Mouse (Mus musculus): ENCODE measurements around the gene D930020B18Rik. TPM values are rescaled to one million over a fixed set of nuclear protein-coding genes. Genes with fewer than 3 reads are reported as not detected.

The D930020B18Rik gene
- total and polyA plus RNA-seq, 3 experiments: 0.61 to 0.65 TPM; not detected in 1

DNA sequence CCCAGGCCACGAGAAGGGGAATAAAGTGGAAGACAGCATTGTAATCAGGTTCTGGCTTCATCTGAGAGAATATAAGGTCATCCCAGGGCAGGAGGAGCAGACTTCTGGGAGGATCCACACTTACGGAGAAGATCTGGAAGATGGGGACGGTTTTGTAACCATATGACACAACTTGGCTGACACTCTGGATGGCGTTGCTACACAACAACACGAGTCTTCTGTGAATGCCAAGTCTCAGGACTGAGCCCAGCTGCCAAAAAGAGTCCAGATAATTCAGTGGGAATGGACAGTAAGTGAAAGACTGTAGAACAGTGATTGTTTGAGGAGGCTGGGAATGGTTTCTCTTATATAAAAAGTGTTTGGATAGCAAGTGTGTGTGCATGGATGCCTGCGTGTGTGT is 62.2 kb downstream of the D930020B18Rik start:
- no peak overlapping the region for H3K4me3 ChIP-seq (ENCODE audit: control insufficient read depth in 1 of 2, insufficient read depth in 1 of 2, low read depth in 2 of 2, low read length in 2 of 2)
- H3K79me2 ChIP-seq (ENCODE audit: control insufficient read depth, insufficient read depth, low read length, poor library complexity): no peaks in the 10 kb centered on the region
- no peaks in the 10 kb centered on the region for H3K9me3 ChIP-seq (replicated peaks; ENCODE audit: insufficient read depth, low read length)
- TF ChIP-seq POLR2AphosphoS5 (IDR thresholded peaks at IDR 0.05; ENCODE audit: borderline replicate concordance, low read depth, low read length) (no peak), POLR2A (IDR thresholded peaks at IDR 0.05; ENCODE audit: control insufficient read depth in 1 of 2, insufficient read depth in 1 of 2, low read depth in 1 of 2, low read length in 2 of 2, poor library complexity in 1 of 2) (no peak), TAL1 (IDR thresholded peaks at IDR 0.05; ENCODE audit: low read length) (no peak), BHLHE40 (IDR thresholded peaks at IDR 0.05; ENCODE audit: borderline replicate concordance, low read depth, low read length) (no peak), E2F4 (IDR thresholded peaks at IDR 0.05; ENCODE audit: borderline replicate concordance, low read depth, low read length) (no peak), NELFE (IDR thresholded peaks at IDR 0.05; ENCODE audit: low read depth, low read length) (no peak), JUND (IDR thresholded peaks at IDR 0.05; ENCODE audit: low read depth, low read length) (no peak), GATA1 (IDR thresholded peaks at IDR 0.05; ENCODE audit: low read depth, low read length) (no peak), UBTF (IDR thresholded peaks at IDR 0.05; ENCODE audit: borderline replicate concordance, insufficient read depth, low read depth, low read length) (no peak), MEF2A (IDR thresholded peaks at IDR 0.05; ENCODE audit: extremely low read depth, insufficient replicate concordance, low read depth, low read length, poor library complexity, severe bottlenecking) (no peak)
- DNase-seq (ENCODE audit: low read depth, low spot score): no peak
- H3K27me3 ChIP-seq (ENCODE audit: control insufficient read depth in 1 of 2, insufficient read depth in 2 of 2, low read length in 2 of 2): no peaks in the 10 kb centered on the region
- peaks cover 0 to 4% of the 10 kb centered on the region in 2 experiments; a peak in 2 of 4 replicates for H3K4me1 ChIP-seq (ENCODE audit: control insufficient read depth in 1 of 2, insufficient read depth in 2 of 2, low read length in 2 of 2)
- no peak overlapping the region for H3K9ac ChIP-seq (ENCODE audit: control insufficient read depth, low read depth, low read length, poor library complexity, severe bottlenecking)
- 0 out of 4 replicates have a peak, but pooled peaks cover 0 to 2% of the 10 kb centered on the region in 2 experiments for H3K36me3 ChIP-seq (ENCODE audit: control insufficient read depth in 1 of 2, insufficient read depth in 2 of 2, low read length in 2 of 2)
- no peak overlapping the region for H3K27ac ChIP-seq (ENCODE audit: control insufficient read depth, low read depth, low read length)

DNA sequence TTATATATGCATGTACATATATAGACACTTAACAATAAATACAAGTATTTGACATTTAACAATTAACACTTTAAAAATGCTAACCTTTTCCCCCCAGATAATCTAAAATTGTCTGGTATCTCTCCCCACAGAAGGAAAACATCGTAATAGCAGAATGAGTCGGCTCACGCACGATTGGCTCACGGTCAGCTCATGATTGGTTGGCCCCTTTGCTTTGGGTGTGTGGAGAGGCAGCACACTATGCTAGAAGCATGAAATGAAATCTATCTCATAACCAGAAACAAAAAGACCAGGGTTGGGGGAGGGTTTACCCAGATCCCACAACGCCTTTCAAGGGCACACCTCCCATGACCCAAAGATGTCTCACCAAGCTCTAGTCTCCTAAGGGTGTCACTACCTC is 63.5 kb downstream of the D930020B18Rik start:
- Histone ChIP-seq H3K9me3 (replicated peaks; ENCODE audit: insufficient read depth, low read length) (no peaks in the 10 kb centered on the region), H3K27me3 (ENCODE audit: control insufficient read depth in 1 of 2, insufficient read depth in 2 of 2, low read length in 2 of 2) (no peaks in the 10 kb centered on the region), H3K36me3 (ENCODE audit: control insufficient read depth in 1 of 2, insufficient read depth in 2 of 2, low read length in 2 of 2) (0 out of 4 replicates have a peak, but pooled peaks cover 0 to 2% of the 10 kb centered on the region in 2 experiments), H3K4me1 (ENCODE audit: control insufficient read depth in 1 of 2, insufficient read depth in 2 of 2, low read length in 2 of 2) (peaks cover 0 to 4% of the 10 kb centered on the region in 2 experiments; a peak in 2 of 4 replicates), H3K4me3 (ENCODE audit: control insufficient read depth in 1 of 2, insufficient read depth in 1 of 2, low read depth in 2 of 2, low read length in 2 of 2) (no peak overlapping the region), H3K27ac (ENCODE audit: control insufficient read depth, low read depth, low read length) (no peak overlapping the region), H3K79me2 (ENCODE audit: control insufficient read depth, insufficient read depth, low read length, poor library complexity) (no peaks in the 10 kb centered on the region), H3K9ac (ENCODE audit: control insufficient read depth, low read depth, low read length, poor library complexity, severe bottlenecking) (no peak overlapping the region)
- TF ChIP-seq SMC3 (IDR thresholded peaks at IDR 0.05; ENCODE audit: low read depth, low read length): no peak
- no peak for TF ChIP-seq TBP (IDR thresholded peaks at IDR 0.05; ENCODE audit: low read depth, low read length)
- TF ChIP-seq EP300 (IDR thresholded peaks at IDR 0.05; ENCODE audit: low read depth in 1 of 2, low read length in 2 of 2): peak in 1 of 2 experiments; percentile 18; a peak in 1 of 4 replicates
- DNase-seq (ENCODE audit: low read depth, low spot score): peak; percentile 17
